Mouse (Mus musculus): ENCODE measurements around the gene Abhd14b. TPM values are rescaled to one million over a fixed set of nuclear protein-coding genes. Genes with fewer than 3 reads are reported as not detected.

The Abhd14b gene
- total RNA-seq, 2 experiments from 2014 or later, result 12.5 to 12.7 TPM

DNA sequence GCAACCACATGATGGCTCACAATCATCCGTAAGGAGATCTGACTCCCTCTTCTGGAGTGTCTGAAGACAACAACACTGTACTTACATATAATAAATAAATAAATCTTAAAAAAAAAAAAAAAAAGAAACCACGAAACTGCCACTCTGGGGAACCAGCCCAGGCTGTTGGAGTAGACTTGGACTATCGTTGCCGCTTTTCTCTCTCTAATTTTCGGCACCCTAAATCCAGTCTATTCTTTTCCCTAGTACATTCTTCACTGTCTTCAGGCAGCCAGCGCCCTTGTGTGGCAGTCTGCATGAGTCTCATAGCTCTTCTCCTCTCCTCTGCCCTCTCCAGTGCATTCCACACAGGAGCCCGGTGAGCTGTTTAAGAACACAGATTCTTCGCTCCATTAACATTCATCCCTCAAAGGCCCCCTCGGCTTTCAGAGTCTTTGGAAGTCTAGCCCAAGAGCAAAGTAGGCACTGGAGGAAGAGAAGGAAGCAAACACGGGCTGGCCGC is 18.5 kb upstream of the Abhd14b start:
- no peak for DNase-seq (ENCODE audit: low spot score in 2 of 2)

- peak; percentile 90 to 95 for DNase-seq (ENCODE audit: low spot score in 2 of 2)
Observed at GRCm38 (mm10) chr9:106429221-106430014, 17.8 kb upstream of the Abhd14b start, which contains the start of gene Rpl29. Gene Rpl29 (plus strand): TSS chr9:106429454.

- no peak for DNase-seq (ENCODE audit: low spot score in 2 of 2)
Observed at GRCm38 (mm10) chr9:106430015-106430264, 17.3 kb upstream of the Abhd14b start.

- peak; percentile 56 to 67 for DNase-seq (ENCODE audit: low spot score in 2 of 2)
Observed at GRCm38 (mm10) chr9:106433389-106433788, 13.9 kb upstream of the Abhd14b start.

DNA sequence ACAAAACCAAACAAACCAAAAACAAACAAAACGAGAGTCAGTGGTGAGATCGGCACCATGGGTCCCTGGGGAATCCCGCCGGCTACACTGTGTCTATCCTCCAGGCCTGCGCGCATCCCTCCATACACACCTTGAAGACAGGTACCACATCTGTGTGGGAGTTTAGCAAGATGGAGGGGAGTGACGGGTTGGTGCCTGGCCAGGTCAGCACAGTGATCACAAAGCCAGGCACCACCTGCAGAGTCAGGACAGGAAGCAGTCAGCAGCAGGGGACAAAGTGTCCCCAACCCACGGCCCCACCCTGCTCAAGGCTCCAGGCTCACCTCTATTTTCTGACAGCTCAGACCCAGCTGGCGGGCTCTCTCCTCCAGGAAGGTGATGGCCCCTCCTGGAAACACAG is 10.7 kb upstream of the Abhd14b start:
- DNase-seq (ENCODE audit: low spot score in 2 of 2), result no peak

- DNase-seq (ENCODE audit: low spot score in 2 of 2), result no peak
Observed at GRCm38 (mm10) chr9:106442680-106443079, 4.6 kb upstream of the Abhd14b start.

DNA sequence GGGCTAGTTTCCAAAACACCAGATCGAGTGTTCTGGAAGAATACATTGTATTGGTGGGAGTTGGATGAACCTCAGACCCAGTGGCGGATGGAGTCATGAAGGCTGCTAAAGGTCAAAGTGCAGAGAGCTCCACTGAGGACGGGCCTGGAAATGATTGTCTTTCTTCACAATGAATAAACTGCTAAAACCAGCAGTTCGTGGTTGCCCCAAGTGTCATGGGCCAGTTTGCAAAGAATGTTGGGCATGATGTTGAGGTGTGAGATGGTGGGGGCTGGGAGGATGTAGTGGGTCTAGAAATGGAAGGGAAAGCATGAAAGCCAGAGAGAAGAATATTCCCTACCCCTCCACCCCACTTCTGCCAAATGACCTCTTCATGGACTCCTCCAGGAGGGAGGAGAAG is 2.4 kb upstream of the Abhd14b start:
- DNase-seq (ENCODE audit: low spot score in 2 of 2), result no peak

- no peak for DNase-seq (ENCODE audit: low spot score in 2 of 2)
Observed at GRCm38 (mm10) chr9:106447951-106448350, 692 bp downstream of the Abhd14b start.

GRCm38 (mm10) chr9:106448498-106449031 is 1.3 kb downstream of the Abhd14b start:
- peak; percentile 68 to 79 for DNase-seq (ENCODE audit: low spot score in 2 of 2)

DNA sequence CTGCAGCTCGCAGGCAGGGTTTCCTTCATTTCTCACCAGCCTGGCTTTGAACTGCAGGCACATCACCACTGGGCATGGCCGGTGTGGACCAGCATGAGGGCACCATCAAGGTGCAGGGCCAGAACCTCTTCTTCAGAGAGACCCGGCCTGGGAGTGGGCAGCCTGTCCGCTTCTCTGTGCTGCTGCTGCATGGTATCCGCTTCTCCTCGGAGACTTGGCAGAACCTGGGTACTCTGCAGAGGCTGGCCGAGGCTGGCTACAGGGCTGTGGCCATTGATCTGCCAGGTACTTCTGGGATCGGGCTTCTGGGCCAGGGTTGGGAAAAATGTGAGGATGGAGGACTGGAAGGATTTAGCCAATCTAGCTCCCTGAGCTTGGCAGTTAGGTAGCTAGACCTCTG is 2.7 kb downstream of the Abhd14b start:
- no peak for DNase-seq (ENCODE audit: low spot score in 2 of 2)

DNA sequence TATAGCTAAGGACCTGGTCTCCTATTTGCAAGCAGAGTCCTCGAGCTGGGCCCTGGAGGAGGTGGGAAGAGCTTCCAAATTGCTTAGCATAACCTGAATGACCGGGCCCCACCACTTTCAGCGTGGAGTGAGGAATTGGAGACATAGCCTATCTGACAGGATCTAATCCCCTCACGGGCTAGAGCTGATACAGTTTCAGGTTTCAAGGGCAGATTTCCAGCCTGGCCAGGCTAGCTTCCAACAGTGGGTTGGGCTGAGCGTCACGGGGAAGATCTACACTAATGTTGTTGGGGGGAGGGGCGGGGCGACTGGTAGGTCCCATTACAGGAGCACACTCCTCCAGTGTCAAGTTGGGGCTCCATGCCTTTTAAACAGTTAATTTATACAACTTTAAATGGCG is 3.4 kb downstream of the Abhd14b start:
- DNase-seq (ENCODE audit: low spot score in 2 of 2), result no peak

- no peak for DNase-seq (ENCODE audit: low spot score in 2 of 2)
Observed at GRCm38 (mm10) chr9:106451298-106451697, 4.0 kb downstream of the Abhd14b start.

- DNase-seq (ENCODE audit: low spot score in 2 of 2), result no peak
Observed at GRCm38 (mm10) chr9:106451899-106452298, 4.6 kb downstream of the Abhd14b start.

- DNase-seq (ENCODE audit: low spot score in 2 of 2), result no peak
Observed at GRCm38 (mm10) chr9:106452351-106452750, 5.1 kb downstream of the Abhd14b start.

- peak in 1 of 2 experiments; percentile 46 for DNase-seq (ENCODE audit: low spot score in 2 of 2)
Observed at GRCm38 (mm10) chr9:106452821-106453220, 5.6 kb downstream of the Abhd14b start.

DNA sequence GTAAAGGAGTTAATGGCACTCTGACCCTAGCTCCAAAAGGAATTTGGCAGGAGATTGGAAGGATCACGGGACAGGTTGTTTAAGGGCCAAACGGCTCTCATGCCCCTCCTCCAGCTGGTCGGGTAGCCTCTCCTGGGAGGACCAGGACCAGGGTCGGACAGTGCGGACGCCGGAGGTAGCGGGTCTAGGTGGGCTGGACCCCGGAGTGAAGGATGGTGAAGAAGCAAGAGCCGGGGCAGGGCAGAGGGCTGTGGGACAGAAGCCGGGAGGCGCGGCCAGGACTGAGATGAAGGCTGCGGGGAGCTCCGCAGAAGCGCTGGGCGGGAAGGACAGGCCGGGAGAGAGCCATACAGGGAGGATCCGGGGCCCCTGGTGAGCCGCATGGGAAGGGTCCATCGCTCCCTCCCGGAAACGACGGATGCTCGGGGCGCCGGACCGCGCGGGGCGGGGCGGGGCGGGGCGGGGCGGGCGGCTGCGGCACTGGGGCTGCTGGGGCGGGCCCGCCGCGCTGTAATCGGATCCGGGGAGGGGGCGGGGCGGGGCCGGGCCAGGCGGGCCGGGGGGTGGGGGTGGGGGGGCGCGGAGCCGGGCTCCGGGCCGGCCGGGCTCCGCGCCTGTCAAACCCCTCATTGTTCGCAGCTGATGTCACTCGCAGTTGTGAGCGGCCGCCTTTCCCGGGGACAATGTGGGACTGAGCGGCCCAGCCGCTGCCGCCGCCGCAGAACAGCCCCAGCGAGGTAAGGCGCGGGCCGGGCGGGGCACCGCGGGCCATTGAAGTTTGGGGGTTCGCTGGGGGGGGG is 6.2 kb downstream of the Abhd14b start, which contains the start of gene Pcbp4:
TSS of gene Pcbp4 (plus strand) at position 21 of the 800 bp plus-strand sequence.
- DNase-seq (ENCODE audit: low spot score in 2 of 2), result peak; percentile 49 to 54

DNA sequence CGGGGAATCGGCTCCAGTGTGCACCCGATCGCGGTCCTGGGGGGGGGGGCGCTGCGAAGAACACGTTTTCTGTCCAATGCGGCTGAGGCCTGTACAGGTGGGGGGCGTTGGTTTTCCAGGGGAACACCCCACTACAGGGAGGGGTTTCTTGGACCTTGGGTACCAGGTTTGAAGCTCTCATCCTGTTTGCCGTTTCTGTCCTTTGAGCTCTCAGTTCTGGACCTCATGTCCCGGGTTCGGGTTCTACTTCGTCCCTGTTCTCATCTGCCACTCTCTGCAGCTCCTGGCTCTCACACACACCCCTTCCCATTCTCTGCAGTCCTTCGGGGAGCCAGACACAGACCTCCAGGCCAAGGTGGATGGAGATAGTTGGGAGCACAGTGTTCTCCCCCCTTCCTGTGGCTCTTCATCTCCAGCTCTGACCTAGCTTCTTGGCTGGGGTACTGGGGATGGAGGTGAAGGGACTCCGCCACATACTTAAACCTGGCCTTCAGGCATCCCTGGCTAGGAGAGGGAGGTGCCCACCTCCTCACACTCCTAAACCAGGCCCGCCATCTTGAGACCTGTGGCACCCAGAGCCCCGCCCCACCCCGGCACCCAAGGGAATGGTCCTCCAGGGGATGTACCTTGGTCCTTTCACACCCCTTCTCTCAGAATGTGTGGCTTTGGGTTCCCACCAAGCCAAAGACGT is 7.0 kb downstream of the Abhd14b start:
- no peak for DNase-seq (ENCODE audit: low spot score in 2 of 2)

GRCm38 (mm10) chr9:106454888-106455681 is 7.8 kb downstream of the Abhd14b start:
- DNase-seq (ENCODE audit: low spot score in 2 of 2), result peak in 1 of 2 experiments; percentile 38

DNA sequence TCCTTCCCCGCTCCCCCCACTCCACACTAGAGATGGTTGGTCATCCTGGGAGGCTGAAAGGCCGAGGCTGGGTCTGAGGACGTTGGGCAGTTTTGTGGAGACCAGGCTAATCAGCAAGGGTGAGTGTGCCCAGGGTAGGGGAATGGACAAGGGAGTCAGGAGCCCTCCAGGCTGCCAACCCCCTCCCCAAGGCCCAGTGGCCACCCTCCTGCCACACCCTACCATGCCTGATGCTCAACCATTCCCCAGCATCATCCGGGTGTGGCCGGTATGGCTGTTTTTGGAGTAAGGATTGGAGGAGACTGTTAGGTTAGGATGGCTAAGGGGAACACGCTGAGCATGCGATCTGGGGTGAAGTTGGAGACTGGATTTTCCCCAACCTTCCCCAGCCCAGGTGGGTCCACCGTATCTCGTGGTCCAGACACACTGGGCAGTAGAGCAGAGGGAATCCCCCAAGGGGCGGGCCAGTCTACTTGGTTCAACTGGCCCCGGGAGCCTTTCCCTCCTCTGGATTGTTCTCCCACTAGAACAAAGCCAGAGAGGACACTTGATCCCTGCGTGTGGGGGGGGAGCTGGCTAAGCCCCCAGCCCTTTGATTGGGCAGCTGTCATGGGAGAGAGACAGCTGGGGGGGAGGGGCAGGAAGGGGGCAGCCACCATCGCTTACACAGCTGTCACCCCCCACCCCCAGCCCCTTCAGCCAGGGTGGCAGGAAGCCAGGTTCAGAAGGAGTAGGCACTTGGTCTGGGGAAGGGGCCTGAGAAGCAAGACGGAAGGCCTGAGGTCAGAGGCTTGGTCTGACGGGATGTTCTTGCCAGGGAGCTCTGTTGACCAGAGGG is 9.3 kb downstream of the Abhd14b start:
- DNase-seq (ENCODE audit: low spot score in 2 of 2), result no peak

DNA sequence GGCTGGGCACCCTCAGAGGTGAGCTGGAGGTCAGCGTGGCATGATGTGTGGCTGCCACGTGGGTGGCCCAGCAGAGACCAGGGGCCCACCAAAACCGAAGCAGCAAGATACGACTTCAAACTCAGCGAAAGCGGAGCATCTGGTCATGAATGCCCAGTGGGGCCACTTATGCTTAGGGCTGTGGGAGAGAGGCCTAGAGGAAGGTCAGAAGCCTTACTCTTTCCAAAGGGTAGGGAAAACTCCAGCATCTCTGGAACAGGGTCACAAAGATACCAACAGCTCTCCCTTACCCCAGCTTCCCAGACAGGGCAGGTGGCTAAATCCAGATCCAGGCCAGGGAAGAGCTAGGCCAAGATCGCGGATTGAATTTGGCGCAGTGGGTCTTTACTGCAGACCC is 9.9 kb downstream of the Abhd14b start:
- no peak for DNase-seq (ENCODE audit: low spot score in 2 of 2)
